Mouse (Mus musculus): ENCODE measurements around the gene 4931400O07Rik. TPM values are rescaled to one million over a fixed set of nuclear protein-coding genes. Genes with fewer than 3 reads are reported as not detected.

4931400O07Rik gene
- not detected in 2 replicates for polyA plus RNA-seq (2016; fragmentation: Nextera tagmentation; extraction: Ambion mirVana)

DNA sequence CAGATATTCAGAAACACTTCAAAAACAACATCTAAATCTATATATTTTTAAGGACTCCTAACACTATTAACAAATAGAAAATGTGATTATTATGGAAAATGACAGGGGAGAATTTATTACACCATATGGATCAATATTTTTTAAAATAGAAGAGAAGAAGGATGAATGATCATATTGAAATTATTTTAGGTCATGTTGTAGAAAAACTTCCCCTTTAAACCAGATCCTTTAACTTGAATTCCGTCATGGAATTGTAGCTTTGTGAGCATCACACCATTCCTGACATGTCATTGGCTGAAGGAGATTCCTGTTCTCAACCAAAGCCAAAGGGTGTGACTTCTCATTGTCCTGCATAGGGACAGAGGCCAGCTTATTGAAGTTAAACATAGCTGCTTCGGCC lies at the start of gene 4931400O07Rik:
4931400O07Rik (plus strand) TSS at position 301 of the 400 bp plus-strand sequence.
- WGBS = 90% methylated on average over 2 of the region's 2 CpGs
- Histone ChIP-seq H3K36me3 (replicated peaks) (no peaks in the 10 kb centered on the region), H3K9me3 (no peaks in the 10 kb centered on the region), H3K27me3 (replicated peaks; ENCODE audit: low read depth, poor library complexity, severe bottlenecking) (no peaks in the 10 kb centered on the region), H3K4me1 (no peaks in the 10 kb centered on the region), H3K27ac (replicated peaks) (no peak within 1 kb of the TSS), H3K4me3 (no peak within 1 kb of the TSS)
- DNase-seq (ENCODE audit: low spot score) = no peak

Other genes with a start within 250 kb of the 4931400O07Rik start
- gene 4933402E13Rik, start 184.5 kb upstream of the 4931400O07Rik start, polyA plus RNA-seq (2016; fragmentation: Nextera tagmentation; extraction: Ambion mirVana) = 0.12 and 0.18 TPM in 2 replicates